Mouse (Mus musculus) intestine, embryonic 16.5 days (tissue): ENCODE measurements at regions not wholly inside any gene's neighbourhood (a gene's known extent, or its start where the extent isn't known, plus 50 kb on each side); places are given as distances from the start of the nearest gene placed in this dataset.

Experiments
- ATAC-seq: fragments of 200-750 bp; cut with Nextera tagmentation; 2 replicates; pipeline ENCODE4 v1.8.0; 2017; ENCODE audit warnings: moderate TSS enrichment, moderate library complexity
- H3K27ac ChIP-seq: fragments of 300-500 bp; sonication (generic); 2 replicates; pipeline ENCODE4 v1.5.1; 2014; ENCODE audit warnings: mild to moderate bottlenecking, low read length
- H3K27me3 ChIP-seq: fragments of 300-500 bp; sonication (generic); replicated peaks from 2 replicates; pipeline ENCODE4 v1.6.1; 2014; ENCODE audit warnings: low read length, control low read depth, mixed read lengths; ENCODE audit not compliant: control insufficient read depth, insufficient read depth
- H3K36me3 ChIP-seq: fragments of 300-500 bp; sonication (generic); 2 replicates; pipeline ENCODE4 v1.6.1; 2014; ENCODE audit warnings: low read length, control low read depth; ENCODE audit not compliant: control insufficient read depth, insufficient read depth
- H3K4me1 ChIP-seq: fragments of 300-500 bp; sonication (generic); 2 replicates; pipeline ENCODE4 v1.6.1; 2014; ENCODE audit warnings: low read length, control low read depth, mixed read lengths; ENCODE audit not compliant: control insufficient read depth, insufficient read depth
- H3K4me2 ChIP-seq: fragments of 300-500 bp; sonication (generic); 2 replicates; pipeline ENCODE4 v1.6.1; 2014; ENCODE audit warnings: low read depth, low read length, control low read depth
- H3K4me3 ChIP-seq: fragments of 300-500 bp; sonication (generic); 2 replicates; pipeline ENCODE4 v1.5.1; 2014; ENCODE audit warnings: mild to moderate bottlenecking, low read length
- H3K9ac ChIP-seq: fragments of 300-500 bp; sonication (generic); 2 replicates; pipeline ENCODE4 v1.6.1; 2014; ENCODE audit warnings: low read depth, low read length
- H3K9me3 ChIP-seq: fragments of 300-500 bp; sonication (generic); 2 replicates; pipeline ENCODE4 v1.6.1; 2016; ENCODE audit warnings: low read length, control low read depth; ENCODE audit not compliant: control insufficient read depth
- WGBS: fragments of 180-500 bp; shearing (Covaris S2); extraction: QIAGEN DNeasy Blood & Tissue Kit; methylation state at CpG from one replicate; pipeline ENCODE4 v1.1.7; 2014; 5-methylcytosine and 5-hydroxymethylcytosine counted together

- no peak overlapping the region for H3K4me2 ChIP-seq
- no peak overlapping the region for H3K9ac ChIP-seq
- WGBS = 67% methylated on average over 6 of the region's 6 CpGs
- H3K4me3 ChIP-seq = no peak overlapping the region
- no peaks in the 10 kb centered on the region for H3K36me3 ChIP-seq
- H3K4me1 ChIP-seq = no peaks in the 10 kb centered on the region
- no peaks in the 10 kb centered on the region for H3K9me3 ChIP-seq
- H3K27me3 ChIP-seq = no peaks in the 10 kb centered on the region
- ATAC-seq = no peak
- H3K27ac ChIP-seq = no peak overlapping the region
Measured at GRCm38 (mm10) chr1:157703639-157704038, 197.1 kb downstream of the Sec16b start.

- Histone ChIP-seq H3K4me2 (no peak overlapping the region), H3K9ac (no peak overlapping the region), H3K27ac (no peak overlapping the region), H3K9me3 (no peaks in the 10 kb centered on the region), H3K4me3 (no peak overlapping the region), H3K36me3 (no peaks in the 10 kb centered on the region), H3K4me1 (no peaks in the 10 kb centered on the region), H3K27me3 (no peaks in the 10 kb centered on the region)
- no peak for ATAC-seq
- WGBS = 43% methylated on average over 4 of the region's 4 CpGs
Measured at GRCm38 (mm10) chr1:157705364-157705763, 198.8 kb downstream of the Sec16b start.

- H3K27me3 ChIP-seq = no peaks in the 10 kb centered on the region
- no peak overlapping the region for H3K27ac ChIP-seq
- no peak overlapping the region for H3K4me3 ChIP-seq
- no peaks in the 10 kb centered on the region for H3K4me1 ChIP-seq
- no peaks in the 10 kb centered on the region for H3K36me3 ChIP-seq
- H3K4me2 ChIP-seq = no peak overlapping the region
- H3K9me3 ChIP-seq = no peaks in the 10 kb centered on the region
- ATAC-seq = no peak
- H3K9ac ChIP-seq = no peak overlapping the region
- WGBS = 93% methylated on average over 2 of the region's 2 CpGs
Measured at GRCm38 (mm10) chr1:157707256-157707655, 200.7 kb downstream of the Sec16b start.

DNA sequence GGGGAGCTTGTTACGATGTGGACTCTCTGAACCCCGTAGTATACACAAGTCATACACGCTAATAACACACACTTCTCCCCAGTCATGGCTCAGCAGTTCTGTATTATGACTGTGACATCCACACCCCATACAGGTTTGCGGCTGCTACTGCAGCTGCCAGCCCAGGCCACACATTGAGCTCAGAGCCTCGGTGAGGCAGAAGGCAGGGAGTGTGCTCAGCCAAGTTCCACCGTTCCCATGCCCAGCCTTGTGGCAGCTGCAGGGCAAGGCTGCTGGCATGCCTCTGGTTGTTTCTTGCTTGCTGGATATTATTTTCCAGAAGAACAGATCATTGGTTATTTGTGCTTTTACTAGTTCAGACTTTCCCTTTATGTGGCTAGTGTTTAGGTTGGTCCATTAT lies 202.6 kb downstream of the Sec16b start:
- Histone ChIP-seq H3K27me3 (no peaks in the 10 kb centered on the region), H3K4me1 (no peaks in the 10 kb centered on the region), H3K27ac (no peak overlapping the region), H3K36me3 (no peaks in the 10 kb centered on the region), H3K4me2 (no peak overlapping the region), H3K4me3 (no peak overlapping the region), H3K9ac (no peak overlapping the region), H3K9me3 (no peaks in the 10 kb centered on the region)
- 76% methylated on average over 6 of the region's 6 CpGs for WGBS
- no peak for ATAC-seq

- H3K36me3 ChIP-seq = no peaks in the 10 kb centered on the region
- no peak overlapping the region for H3K9ac ChIP-seq
- no peaks in the 10 kb centered on the region for H3K9me3 ChIP-seq
- 81% methylated on average over 2 of the region's 2 CpGs for WGBS
- no peak overlapping the region for H3K4me3 ChIP-seq
- no peak overlapping the region for H3K27ac ChIP-seq
- ATAC-seq = no peak
- no peaks in the 10 kb centered on the region for H3K27me3 ChIP-seq
- no peaks in the 10 kb centered on the region for H3K4me1 ChIP-seq
- no peak overlapping the region for H3K4me2 ChIP-seq
Measured at GRCm38 (mm10) chr1:157710870-157711269, 204.3 kb downstream of the Sec16b start.

GRCm38 (mm10) chr1:157712519-157712918 lies 206.0 kb downstream of the Sec16b start:
- Histone ChIP-seq H3K9ac (no peak overlapping the region), H3K4me1 (no peaks in the 10 kb centered on the region), H3K27ac (no peak overlapping the region), H3K27me3 (no peaks in the 10 kb centered on the region), H3K4me2 (no peak overlapping the region), H3K36me3 (no peaks in the 10 kb centered on the region), H3K4me3 (no peak overlapping the region), H3K9me3 (no peaks in the 10 kb centered on the region)
- no peak for ATAC-seq
- WGBS = 42% methylated on average over 2 of the region's 2 CpGs

- H3K4me1 ChIP-seq = no peaks in the 10 kb centered on the region
- no peaks in the 10 kb centered on the region for H3K27me3 ChIP-seq
- H3K27ac ChIP-seq = no peak overlapping the region
- no peak overlapping the region for H3K9ac ChIP-seq
- WGBS = 83% methylated on average over 7 of the region's 7 CpGs
- no peaks in the 10 kb centered on the region for H3K9me3 ChIP-seq
- no peak for ATAC-seq
- H3K4me2 ChIP-seq = no peak overlapping the region
- no peak overlapping the region for H3K4me3 ChIP-seq
- H3K36me3 ChIP-seq = no peaks in the 10 kb centered on the region
Measured at GRCm38 (mm10) chr1:157713851-157714250, 207.3 kb downstream of the Sec16b start.

DNA sequence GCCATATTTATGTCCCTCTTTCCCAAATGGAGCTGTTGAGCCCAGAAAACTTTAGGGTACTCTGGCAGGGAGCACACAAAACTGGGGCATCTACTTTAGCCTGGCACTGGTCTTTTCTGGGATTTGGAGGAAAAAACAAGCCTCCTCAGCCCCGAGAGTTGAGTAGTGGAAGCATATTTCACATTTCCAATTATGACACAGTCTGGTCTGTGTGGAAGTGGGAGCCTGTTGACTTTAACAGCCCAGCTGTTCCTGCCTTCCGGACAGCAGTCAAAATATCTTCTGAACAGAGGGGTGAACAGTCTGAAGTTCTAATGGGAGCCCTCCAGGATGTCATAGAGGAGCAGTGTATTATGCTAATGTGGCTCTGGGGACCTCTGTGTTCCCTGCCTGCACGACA lies 209.1 kb downstream of the Sec16b start:
- no peaks in the 10 kb centered on the region for H3K36me3 ChIP-seq
- no peak overlapping the region for H3K27ac ChIP-seq
- 48% methylated on average over 3 of the region's 3 CpGs for WGBS
- ATAC-seq = no peak
- H3K4me1 ChIP-seq = no peaks in the 10 kb centered on the region
- no peaks in the 10 kb centered on the region for H3K27me3 ChIP-seq
- H3K4me3 ChIP-seq = no peak overlapping the region
- no peaks in the 10 kb centered on the region for H3K9me3 ChIP-seq
- no peak overlapping the region for H3K4me2 ChIP-seq
- no peak overlapping the region for H3K9ac ChIP-seq

GRCm38 (mm10) chr1:157717131-157717530 lies 210.6 kb downstream of the Sec16b start:
- no peak for ATAC-seq
- Histone ChIP-seq H3K9ac (no peak overlapping the region), H3K36me3 (no peaks in the 10 kb centered on the region), H3K4me1 (no peaks in the 10 kb centered on the region), H3K4me2 (no peak overlapping the region), H3K27ac (no peak overlapping the region), H3K9me3 (no peaks in the 10 kb centered on the region), H3K4me3 (no peak overlapping the region), H3K27me3 (no peaks in the 10 kb centered on the region)
- 36% methylated on average over 5 of the region's 5 CpGs for whole genome bisulfite sequencing

GRCm38 (mm10) chr1:157721946-157722345 lies 215.4 kb downstream of the Sec16b start:
- ATAC-seq = no peak
- Histone ChIP-seq H3K4me1 (no peaks in the 10 kb centered on the region), H3K36me3 (no peaks in the 10 kb centered on the region), H3K9me3 (no peaks in the 10 kb centered on the region), H3K9ac (no peak overlapping the region), H3K27me3 (no peaks in the 10 kb centered on the region), H3K27ac (no peak overlapping the region), H3K4me2 (no peak overlapping the region), H3K4me3 (no peak overlapping the region)
- 87% methylated on average over 5 of the region's 5 CpGs for WGBS
